Mouse (Mus musculus): ENCODE data around the gene Pam16.

Gene Pam16

GRCm38 (mm10) chr16:4648416-4649023, 23.7 kb upstream of the Pam16 start:
- in situ Hi-C loops (cut with MboI; ENCODE audit: unreplicated experiment in 2 of 2) = no loop called here

- in situ Hi-C loops (cut with MboI; ENCODE audit: unreplicated experiment in 2 of 2) = no loop called here
Measured at GRCm38 (mm10) chr16:4647651-4648141, 22.9 kb upstream of the Pam16 start.

GRCm38 (mm10) chr16:4646831-4647230, 22.0 kb upstream of the Pam16 start:
- in situ Hi-C loops (cut with MboI; ENCODE audit: unreplicated experiment in 2 of 2) = no loop called here

DNA sequence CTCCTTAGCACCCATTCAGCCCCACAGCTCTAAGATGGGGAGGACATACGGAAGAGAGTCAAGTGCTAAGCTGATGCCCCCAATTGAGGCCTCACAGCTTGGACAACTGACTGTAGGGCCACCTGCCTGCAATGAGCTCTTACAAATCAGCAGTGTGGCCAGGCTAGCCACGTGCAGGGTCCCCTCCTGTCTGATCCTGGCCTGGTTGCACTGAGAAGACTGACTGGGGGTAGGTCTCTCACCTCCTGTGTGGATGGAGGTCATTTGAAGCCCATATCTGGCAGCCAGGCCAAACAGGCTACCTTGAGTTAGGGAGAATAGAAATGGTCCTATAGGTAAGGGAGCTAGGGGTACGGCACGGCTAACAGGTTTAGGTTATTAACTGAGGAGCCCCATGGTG, 21.1 kb upstream of the Pam16 start:
- in situ Hi-C loops (cut with MboI; ENCODE audit: unreplicated experiment in 2 of 2) = no loop called here

DNA sequence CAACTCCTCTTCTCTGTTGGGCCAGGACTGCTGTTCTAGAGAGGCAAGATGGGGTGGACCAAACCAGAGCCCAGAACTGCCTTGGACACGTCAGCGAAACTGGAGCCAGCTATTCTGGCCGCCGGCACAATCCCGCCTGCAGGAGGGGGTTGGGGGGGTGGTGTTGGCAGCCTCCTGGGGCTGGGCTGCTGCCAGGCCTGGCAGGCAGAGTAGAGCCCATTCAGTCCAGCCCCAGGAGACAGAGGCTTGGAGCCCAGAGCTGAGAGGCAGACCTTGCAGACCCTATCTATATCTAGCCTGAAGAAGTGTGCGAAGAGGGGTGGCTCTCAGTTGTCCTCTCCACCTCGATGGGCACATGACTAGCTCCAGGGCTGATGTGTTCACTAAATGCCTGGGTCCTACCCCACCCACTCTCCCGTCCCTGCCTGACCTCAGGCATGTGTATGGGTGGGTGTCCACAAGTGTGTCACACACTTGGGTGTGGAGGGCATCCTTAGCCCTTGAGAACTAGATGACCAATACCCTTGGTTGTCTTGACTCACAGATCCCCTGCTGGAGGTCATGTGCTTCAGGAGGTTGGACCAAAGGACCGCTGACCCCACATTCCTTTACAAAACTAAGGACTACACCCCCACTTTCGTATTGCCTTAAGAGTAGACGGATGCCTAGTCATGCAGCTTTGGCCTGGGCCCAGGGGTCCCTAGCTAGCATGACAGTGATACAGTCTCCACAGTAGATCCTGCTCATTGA, 19.1 kb upstream of the Pam16 start:
- in situ Hi-C loops (cut with MboI; ENCODE audit: unreplicated experiment in 2 of 2) = no loop called here

DNA sequence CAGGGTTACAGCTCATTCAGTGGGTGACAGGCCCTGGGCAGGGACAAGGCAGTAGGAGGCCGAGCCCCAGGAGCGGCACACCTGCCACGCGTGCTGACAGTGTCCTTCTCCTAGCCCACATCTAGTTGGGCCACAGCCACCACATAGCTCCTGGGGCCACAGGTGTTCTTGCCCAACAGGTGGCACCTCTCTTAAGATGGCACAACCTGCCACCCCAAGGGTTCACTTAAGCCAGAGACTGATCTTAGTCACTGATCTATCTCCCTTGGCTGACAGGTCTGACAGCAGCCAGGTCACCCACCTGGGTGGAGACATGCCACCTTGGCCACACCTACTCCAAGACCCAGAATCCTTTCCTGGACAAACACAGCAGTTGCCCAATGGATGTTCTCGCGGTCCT, 18.1 kb upstream of the Pam16 start:
- in situ Hi-C loops (cut with MboI; ENCODE audit: unreplicated experiment in 2 of 2) = no loop called here

DNA sequence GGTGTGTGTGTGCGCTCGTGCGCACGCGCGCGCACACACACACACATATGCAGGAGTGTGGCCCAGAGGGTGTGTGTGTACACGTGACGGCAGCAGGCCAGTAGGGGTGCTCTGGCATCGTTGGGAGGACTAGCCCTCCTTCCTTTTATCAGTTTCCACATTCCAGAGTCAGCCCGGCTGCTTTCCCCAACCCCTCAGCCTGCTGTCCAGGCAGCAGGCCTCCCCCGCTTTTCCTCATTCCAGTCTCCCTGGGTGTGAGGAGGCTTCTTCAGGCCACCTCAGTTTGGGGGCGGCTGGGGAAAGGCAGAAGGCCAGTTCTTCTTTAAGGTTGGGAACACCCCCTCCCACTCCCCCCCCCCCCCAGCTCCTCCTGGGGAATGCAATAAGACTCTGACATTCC, 17.4 kb upstream of the Pam16 start:
- in situ Hi-C loops (cut with MboI; ENCODE audit: unreplicated experiment in 2 of 2) = no loop called here

DNA sequence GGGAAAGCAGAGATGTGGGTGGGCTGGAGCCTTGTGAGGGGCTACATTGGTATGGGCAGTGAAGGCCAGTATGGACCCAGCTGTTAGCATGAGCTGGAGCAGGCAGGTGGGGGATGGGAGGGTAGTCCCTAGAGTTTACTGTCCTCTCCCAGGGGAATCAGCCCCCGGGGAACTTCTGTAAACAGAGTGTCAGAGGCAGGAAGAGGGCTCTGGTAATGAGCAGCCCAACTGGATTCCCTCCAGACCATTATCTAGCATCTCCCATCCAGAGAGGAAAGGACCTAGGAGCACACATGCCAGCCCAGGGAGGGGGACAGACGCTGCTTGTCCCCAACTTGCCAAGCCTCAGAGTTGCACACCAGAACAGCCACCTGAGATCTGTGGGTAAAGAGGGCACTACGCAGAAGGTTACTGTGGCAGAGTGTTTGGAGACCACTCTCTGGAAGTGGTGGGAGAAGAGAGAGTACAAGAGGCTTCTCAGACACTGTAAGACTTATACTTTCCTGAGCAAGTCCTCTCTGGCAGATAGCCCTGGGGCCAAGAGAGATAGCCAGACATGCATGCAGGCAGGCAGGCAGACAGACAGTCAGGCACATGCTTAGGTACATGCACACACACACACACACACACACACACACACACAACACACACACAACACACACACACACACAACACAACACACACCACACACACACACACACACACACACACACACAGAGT, 16.5 kb upstream of the Pam16 start:
- in situ Hi-C loops (cut with MboI; ENCODE audit: unreplicated experiment in 2 of 2) = no loop called here

- in situ Hi-C loops (cut with MboI; ENCODE audit: unreplicated experiment in 2 of 2) = no loop called here
Measured at GRCm38 (mm10) chr16:4640267-4641005, 15.6 kb upstream of the Pam16 start.

DNA sequence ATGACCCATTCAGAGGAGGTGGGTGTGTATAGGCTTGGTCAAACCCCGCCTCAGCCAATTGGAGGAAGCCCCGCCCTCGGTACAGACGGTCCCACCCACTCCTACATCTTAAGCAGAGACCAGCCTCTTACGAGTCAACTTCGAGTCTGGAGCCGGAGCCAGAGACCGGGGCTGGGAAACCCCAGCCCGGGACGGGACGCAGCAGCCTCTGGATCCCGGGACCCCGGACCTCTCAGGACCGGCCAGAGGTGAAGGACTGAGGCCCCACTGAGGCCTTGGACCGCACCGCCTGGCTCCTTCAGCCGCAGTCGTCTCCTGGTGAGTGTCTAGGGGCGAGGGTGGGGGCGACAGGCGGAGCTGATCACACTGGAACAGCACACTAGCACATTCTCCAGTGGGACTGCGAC, 15.0 kb upstream of the Pam16 start, which contains the start of the genes Vasn and Dnaja3:
Gene Vasn (plus strand): TSS at position 111 of the 407 bp plus-strand sequence.
Gene Dnaja3 (plus strand): TSS at position 159 of the 407 bp plus-strand sequence.
- in situ Hi-C loops (cut with MboI; ENCODE audit: unreplicated experiment in 2 of 2) = no loop called here

- in situ Hi-C loops (cut with MboI; ENCODE audit: unreplicated experiment in 2 of 2) = no loop called here
Measured at GRCm38 (mm10) chr16:4638891-4639390, 14.2 kb upstream of the Pam16 start.

DNA sequence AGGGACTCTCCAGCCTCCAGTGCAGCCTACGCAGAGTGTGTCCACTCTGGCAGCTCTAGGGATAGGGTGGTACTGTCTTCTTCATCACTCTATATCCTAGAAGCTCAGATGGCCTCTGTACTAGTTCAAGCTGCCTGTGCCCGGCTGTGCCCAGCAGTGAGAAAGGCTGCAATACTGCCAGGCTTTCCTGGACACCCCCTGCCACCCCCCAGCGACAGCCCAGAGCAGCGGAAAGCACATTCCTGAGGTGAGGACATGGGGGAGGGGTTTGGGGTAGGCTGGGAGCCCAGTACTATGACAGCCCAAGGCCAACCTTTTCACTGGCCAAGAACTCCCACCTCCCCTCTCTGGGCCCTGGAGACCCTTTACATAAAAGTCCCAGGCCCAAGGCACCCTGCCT, 11.0 kb upstream of the Pam16 start:
- in situ Hi-C loops (cut with MboI; ENCODE audit: unreplicated experiment in 2 of 2) = no loop called here

DNA sequence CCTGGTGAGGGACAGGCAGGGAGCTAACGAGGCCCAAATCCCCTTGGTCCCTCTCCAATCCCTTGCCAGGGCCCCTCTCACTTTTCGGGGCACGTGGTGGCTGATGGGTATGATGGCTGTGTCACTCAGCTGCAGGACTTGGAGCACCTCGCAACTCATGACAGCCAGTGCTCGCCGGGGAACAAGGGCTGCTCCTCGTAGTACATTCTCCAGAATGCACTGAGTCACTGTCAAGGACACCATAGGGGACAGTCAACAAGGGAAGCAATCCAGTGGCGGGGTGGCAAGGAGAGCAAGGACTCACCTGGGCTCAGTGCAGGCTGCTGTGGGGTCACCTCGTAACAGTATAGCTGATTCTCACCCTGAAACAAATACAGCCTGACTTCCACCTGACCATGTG, 9.9 kb upstream of the Pam16 start:
- in situ Hi-C loops (cut with MboI; ENCODE audit: unreplicated experiment in 2 of 2) = no loop called here

- in situ Hi-C loops (cut with MboI; ENCODE audit: unreplicated experiment in 2 of 2) = no loop called here
Measured at GRCm38 (mm10) chr16:4633661-4634060, 8.9 kb upstream of the Pam16 start.

GRCm38 (mm10) chr16:4632050-4632449, 7.3 kb upstream of the Pam16 start:
- in situ Hi-C loops (cut with MboI; ENCODE audit: unreplicated experiment in 2 of 2) = no loop called here

- in situ Hi-C loops (cut with MboI; ENCODE audit: unreplicated experiment in 2 of 2) = no loop called here
Measured at GRCm38 (mm10) chr16:4629950-4630349, 5.2 kb upstream of the Pam16 start.

- in situ Hi-C loops (cut with MboI; ENCODE audit: unreplicated experiment in 2 of 2) = no loop called here
Measured at GRCm38 (mm10) chr16:4628898-4629419, 4.2 kb upstream of the Pam16 start.

- in situ Hi-C loops (cut with MboI; ENCODE audit: unreplicated experiment in 2 of 2) = no loop called here
Measured at GRCm38 (mm10) chr16:4627105-4627504, 2.3 kb upstream of the Pam16 start.

- in situ Hi-C loops (cut with MboI; ENCODE audit: unreplicated experiment in 2 of 2) = no loop called here
Measured at GRCm38 (mm10) chr16:4624074-4624473, 714 bp downstream of the Pam16 start.

GRCm38 (mm10) chr16:4616829-4617228, 8.0 kb downstream of the Pam16 start:
- in situ Hi-C loops (cut with MboI; ENCODE audit: unreplicated experiment in 2 of 2) = loop anchor here in 1 of 2 experiments (5.0 kb wide), 1 partner anchor 100 kb away; the partner anchor contains the start of gene Nmral1

Data from v-Abl transformed pro-B cells (cell line).